ENCODE assay signal across 8 mouse cellular contexts in the genomic region with DNA sequence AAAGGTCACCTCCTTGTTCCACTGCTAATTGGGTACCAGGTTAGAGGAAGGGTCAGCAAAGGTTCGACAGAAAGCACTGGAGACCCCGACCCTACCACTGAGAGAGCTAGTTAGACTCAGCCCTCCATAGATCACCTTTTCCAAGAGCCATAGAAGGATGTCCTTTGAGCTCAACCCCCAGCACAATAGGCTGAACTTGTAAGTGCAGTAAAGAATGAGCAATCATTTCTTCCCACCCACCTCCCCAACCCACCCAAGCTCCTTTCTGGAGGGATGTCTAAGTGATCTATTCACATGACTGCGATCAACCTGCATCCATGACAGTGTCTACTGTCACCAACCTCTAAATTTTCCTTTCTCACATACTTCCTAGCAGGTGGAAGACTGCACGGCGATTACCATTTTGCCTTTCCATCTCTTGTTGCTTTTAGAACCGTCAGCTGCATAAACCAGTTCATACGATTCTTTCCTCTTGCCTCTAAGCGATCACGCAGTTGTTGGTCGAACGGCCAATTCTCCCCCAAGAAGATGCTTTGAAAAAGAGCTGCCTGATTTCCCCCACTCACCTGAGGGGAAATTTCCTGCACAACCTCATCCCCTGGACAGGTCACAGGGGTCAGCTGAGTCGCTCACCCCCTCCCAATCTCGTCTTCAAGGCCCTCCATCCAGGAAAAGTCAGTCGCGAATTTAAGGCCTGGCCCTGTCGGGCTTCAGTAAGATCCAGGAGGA. TPM values are rescaled to one million over a fixed set of nuclear protein-coding genes. Genes with fewer than 3 reads are reported as not detected.
DNase-seq lines count a peak whose midpoint lies in the region; ATAC-seq and TF ChIP-seq lines count a peak whose summit lies in the region.

No protein-coding gene starts in this region.

- 6% methylated on average over 16 of the region's 16 CpGs for WGBS in thymus, adult 2 months
- WGBS in hindbrain, embryonic 10.5 days: 9% methylated on average over 16 of the region's 16 CpGs
- WGBS in midbrain, embryonic 11.5 days: 7% methylated on average over 16 of the region's 16 CpGs

- H3K4me1 ChIP-seq in thymus, adult 2 months (replicated peaks; ENCODE audit: control insufficient read depth, insufficient read depth, low read length): peaks cover 9% of the 10 kb centered on the region
- H3K4me1 ChIP-seq in hindbrain, embryonic 10.5 days (replicated peaks): peaks cover 53% of the 10 kb centered on the region
- H3K4me1 ChIP-seq in midbrain, embryonic 11.5 days (ENCODE audit: control insufficient read depth, insufficient read depth, low read length): peaks cover 15% of the 10 kb centered on the region

- ATAC-seq in midbrain, embryonic 11.5 days (ENCODE audit: low FRiP score): no peak
- no peak for ATAC-seq in monocyte, adult 5-6 weeks (replicated peaks; ENCODE audit: insufficient number of reproducible peaks, low FRiP score, low TSS enrichment, poor library complexity, severe bottlenecking)

- no peak overlapping the region for H3K27ac ChIP-seq in thymus, adult 2 months (ENCODE audit: control insufficient read depth, insufficient read depth, low read length)
- peak overlapping the region; percentile 95 for H3K27ac ChIP-seq in hindbrain, embryonic 10.5 days
- peak overlapping the region; percentile 89 for H3K27ac ChIP-seq in midbrain, embryonic 11.5 days (ENCODE audit: low read depth, low read length)

- H3K36me3 ChIP-seq in thymus, adult 2 months (ENCODE audit: control insufficient read depth, insufficient read depth, low read length): no peaks in the 10 kb centered on the region
- no peaks in the 10 kb centered on the region for H3K36me3 ChIP-seq in hindbrain, embryonic 10.5 days
- H3K36me3 ChIP-seq in midbrain, embryonic 11.5 days (ENCODE audit: control insufficient read depth, insufficient read depth, low read length): no peaks in the 10 kb centered on the region

- no peak for TF ChIP-seq POLR2A in thymus, adult 2 months (IDR thresholded peaks at IDR 0.05; ENCODE audit: control insufficient read depth, extremely low read depth, insufficient read depth, low read length, poor library complexity)

- intact Hi-C loops in heart, postnatal 14 days (cut with DNase I): loop anchor here (5.0 to 10.0 kb wide), 3 partner anchors 222 to 449 kb away; partner anchors contain the start of gene Gnai3

- TF ChIP-seq CTCF in thymus, adult 2 months (IDR thresholded peaks at IDR 0.05; ENCODE audit: borderline replicate concordance, control insufficient read depth, extremely low read depth, insufficient read depth, low read length, poor library complexity): no peak

- H3K4me2 ChIP-seq in midbrain, embryonic 11.5 days: peak overlapping the region; percentile 86

- no peaks in the 10 kb centered on the region for H3K27me3 ChIP-seq in thymus, adult 2 months (ENCODE audit: control insufficient read depth, insufficient read depth, low read length)
- H3K27me3 ChIP-seq in hindbrain, embryonic 10.5 days (ENCODE audit: insufficient read depth, poor library complexity, severe bottlenecking): no peaks in the 10 kb centered on the region
- no peaks in the 10 kb centered on the region for H3K27me3 ChIP-seq in midbrain, embryonic 11.5 days (ENCODE audit: control insufficient read depth, insufficient read depth, low read length)

- peak overlapping the region; percentile 98 for H3K9ac ChIP-seq in midbrain, embryonic 11.5 days (ENCODE audit: low read length)

- H3K9me3 ChIP-seq in hindbrain, embryonic 10.5 days: no peaks in the 10 kb centered on the region
- H3K9me3 ChIP-seq in midbrain, embryonic 11.5 days (ENCODE audit: control insufficient read depth, low read length): no peaks in the 10 kb centered on the region

- DNase-seq in heart, adult 11 months: peak; percentile 89
- DNase-seq in heart, postnatal 14 days: no peak
- DNase-seq in thymus, adult 2 months: no peak
- DNase-seq in thymus, postnatal 10 days (ENCODE audit: low spot score in 2 of 2): no peak
- peak; percentile 6 for DNase-seq in hindbrain, embryonic 10.5 days (ENCODE audit: low spot score)
- DNase-seq in midbrain, embryonic 11.5 days (ENCODE audit: low spot score, missing footprints): peak; percentile 90
- DNase-seq in urinary bladder, postnatal 25 days (ENCODE audit: low spot score): no peak

- H3K4me3 ChIP-seq in thymus, adult 2 months (ENCODE audit: control insufficient read depth, insufficient read depth, low read length): peak overlapping the region; percentile 61
- peak overlapping the region; percentile 77 for H3K4me3 ChIP-seq in hindbrain, embryonic 10.5 days
- H3K4me3 ChIP-seq in midbrain, embryonic 11.5 days (ENCODE audit: low read depth, low read length): peak overlapping the region; percentile 92

RNA-seq across cellular contexts. Expression of gene Ahcyl1, which starts 1.0 kb away (rescaled TPM):
- total RNA-seq in heart, postnatal 14 days (2021): 10 to 100 TPM; 79.1 to 91.9 TPM
- 54.4 and 61.2 TPM in 2 replicates for polyA plus RNA-seq in thymus, adult 2 months (2012; rRNA removed)
- polyA plus RNA-seq in hindbrain, embryonic 10.5 days (2016; fragmentation: Nextera tagmentation; extraction: Ambion mirVana): 86.7 and 90.7 TPM in 2 replicates
- 127 and 132 TPM in 2 replicates for polyA plus RNA-seq in midbrain, embryonic 11.5 days (2014; fragmentation: Nextera tagmentation; extraction: Ambion mirVana)
- 42.0 to 72.7 TPM (median 53.6 TPM) in 3 replicates for total RNA-seq in monocyte, adult 5-6 weeks (2017)

Comparison
In these comparisons a context has a peak if more than half of its experiments do, and no peak if none do; other contexts are left out.
1. DNase-seq: peak in heart, adult 11 months (single experiment), hindbrain, embryonic 10.5 days (single experiment) and midbrain, embryonic 11.5 days (single experiment); none in heart, postnatal 14 days (0 of 2), thymus, adult 2 months (single experiment), thymus, postnatal 10 days (0 of 2) and urinary bladder, postnatal 25 days (single experiment).
2. Peak in every context shown above with its lines, with median percentiles within 50 percentile points of each other: H3K4me3 ChIP-seq.